Mouse (Mus musculus): Measurements from ENCODE around the gene Olfr1090.

GRCm38 (mm10) chr2:86758893-86759292 is at the start of gene Olfr1090:
- TF ChIP-seq CTCF (IDR thresholded peaks at IDR 0.05) = no peak
- TF ChIP-seq POLR2A (IDR thresholded peaks at IDR 0.05; ENCODE audit: insufficient read depth, low read depth, low read length) = no peak
